Mouse (Mus musculus): ENCODE results near the gene Rassf8. TPM values are rescaled to one million over a fixed set of nuclear protein-coding genes. Genes with fewer than 3 reads are reported as not detected.

The Rassf8 gene
- polyA plus RNA-seq, 1 experiment from 2014 or later: 16.6 TPM

DNA sequence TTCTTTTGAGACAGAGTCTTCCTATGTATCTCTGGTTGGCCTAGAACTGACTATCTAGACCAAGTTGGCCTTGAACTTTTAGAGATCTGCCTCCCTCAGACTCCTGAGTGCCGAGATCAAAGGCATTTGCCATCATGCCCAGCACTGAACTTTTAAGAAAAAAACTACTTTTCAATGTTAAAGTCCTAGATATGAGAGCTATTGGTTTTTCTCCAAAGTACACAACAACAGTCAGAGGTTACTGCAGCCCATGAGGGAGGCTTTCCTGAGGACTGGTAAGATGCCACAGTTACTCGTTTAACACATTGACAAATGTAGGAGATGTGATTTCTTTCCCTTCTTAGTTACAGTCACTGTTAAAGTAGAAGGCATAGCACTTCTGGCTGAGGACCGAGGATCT lies 6.5 kb upstream of the Rassf8 start:
- H3K27me3 ChIP-seq (replicated peaks; ENCODE audit: control insufficient read depth, insufficient read depth, low read length): no peaks in the 10 kb centered on the region
- no peak overlapping the region for H3K4me2 ChIP-seq (ENCODE audit: low read depth, low read length)
- DNase-seq (ENCODE audit: low spot score) (no peak), ATAC-seq (ENCODE audit: low read depth) (no peak)
- no peak overlapping the region for H3K9ac ChIP-seq (ENCODE audit: low read depth, low read length)
- H3K36me3 ChIP-seq (ENCODE audit: control insufficient read depth, insufficient read depth, low read length): no peaks in the 10 kb centered on the region
- H3K27ac ChIP-seq (replicated peaks; ENCODE audit: low read depth, low read length): no peak overlapping the region
- peaks cover 7% of the 10 kb centered on the region for H3K4me1 ChIP-seq (ENCODE audit: control insufficient read depth, insufficient read depth, low read length)
- H3K9me3 ChIP-seq (ENCODE audit: control insufficient read depth, low read length): no peaks in the 10 kb centered on the region
- no peak overlapping the region for H3K4me3 ChIP-seq (ENCODE audit: low read depth, low read length)
- 78% methylated on average over 3 of the region's 3 CpGs for WGBS

DNA sequence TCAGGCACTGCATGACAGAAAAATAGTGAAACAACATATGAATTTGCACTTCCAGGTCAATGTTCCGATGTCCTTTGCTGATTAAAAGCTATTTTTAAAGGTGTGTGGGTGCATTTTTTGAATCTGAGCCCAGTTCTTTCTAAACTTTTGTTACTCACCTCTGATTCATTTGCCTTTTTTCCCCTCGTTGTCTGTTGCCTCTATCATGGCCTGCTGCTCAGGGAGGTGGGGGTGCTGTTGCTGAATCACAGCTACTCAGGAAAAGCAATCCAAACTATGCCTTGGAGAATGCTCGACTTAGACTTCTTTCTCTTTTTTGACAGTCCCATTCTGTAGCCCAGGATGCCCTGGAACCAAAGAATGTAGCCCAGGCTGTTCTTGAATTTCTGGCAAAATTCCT lies 1.3 kb upstream of the Rassf8 start:
- Histone ChIP-seq H3K27me3 (replicated peaks; ENCODE audit: control insufficient read depth, insufficient read depth, low read length) (no peaks in the 10 kb centered on the region), H3K9me3 (ENCODE audit: control insufficient read depth, low read length) (no peaks in the 10 kb centered on the region), H3K4me1 (ENCODE audit: control insufficient read depth, insufficient read depth, low read length) (peaks cover 16% of the 10 kb centered on the region), H3K36me3 (ENCODE audit: control insufficient read depth, insufficient read depth, low read length) (no peaks in the 10 kb centered on the region; the same call in 1 of the 2 replicates), H3K4me3 (ENCODE audit: low read depth, low read length) (no peak overlapping the region), H3K4me2 (ENCODE audit: low read depth, low read length) (no peak overlapping the region), H3K9ac (ENCODE audit: low read depth, low read length) (no peak overlapping the region), H3K27ac (replicated peaks; ENCODE audit: low read depth, low read length) (no peak overlapping the region)
- ATAC-seq (ENCODE audit: low read depth) (no peak), DNase-seq (ENCODE audit: low spot score) (no peak)
- WGBS: 47% methylated on average over 3 of the region's 3 CpGs

- ATAC-seq (ENCODE audit: low read depth): peak; percentile 1; the same call in 1 of the 2 replicates
- Histone ChIP-seq H3K36me3 (ENCODE audit: control insufficient read depth, insufficient read depth, low read length) (peaks cover 9% of the 10 kb centered on the region), H3K9ac (ENCODE audit: low read depth, low read length) (peak overlapping the region; percentile 88), H3K9me3 (ENCODE audit: control insufficient read depth, low read length) (no peaks in the 10 kb centered on the region), H3K27ac (replicated peaks; ENCODE audit: low read depth, low read length) (peak overlapping the region; percentile 86), H3K4me1 (ENCODE audit: control insufficient read depth, insufficient read depth, low read length) (peaks cover 16% of the 10 kb centered on the region), H3K4me3 (ENCODE audit: low read depth, low read length) (peak overlapping the region; percentile 79), H3K4me2 (ENCODE audit: low read depth, low read length) (peak overlapping the region; percentile 67), H3K27me3 (replicated peaks; ENCODE audit: control insufficient read depth, insufficient read depth, low read length) (no peaks in the 10 kb centered on the region)
- under 1% methylated on average over 32 of the region's 55 CpGs for WGBS
- DNase-seq (ENCODE audit: low spot score): peak; percentile 48
These were observed 548 bp downstream of the Rassf8 start for GRCm38 (mm10) chr6:145746921-145747670.

GRCm38 (mm10) chr6:145747671-145748640 lies 1.4 kb downstream of the Rassf8 start:
- Histone ChIP-seq H3K9ac (ENCODE audit: low read depth, low read length) (peak overlapping the region; percentile 88), H3K4me1 (ENCODE audit: control insufficient read depth, insufficient read depth, low read length) (peaks cover 16% of the 10 kb centered on the region), H3K4me3 (ENCODE audit: low read depth, low read length) (peak overlapping the region; percentile 79), H3K27me3 (replicated peaks; ENCODE audit: control insufficient read depth, insufficient read depth, low read length) (no peaks in the 10 kb centered on the region), H3K36me3 (ENCODE audit: control insufficient read depth, insufficient read depth, low read length) (peaks cover 13% of the 10 kb centered on the region), H3K9me3 (ENCODE audit: control insufficient read depth, low read length) (no peaks in the 10 kb centered on the region), H3K27ac (replicated peaks; ENCODE audit: low read depth, low read length) (peak overlapping the region; percentile 86), H3K4me2 (ENCODE audit: low read depth, low read length) (peak overlapping the region; percentile 67)
- 8% methylated on average over 16 of the region's 16 CpGs for WGBS
- DNase-seq (ENCODE audit: low spot score) (no peak), ATAC-seq (ENCODE audit: low read depth) (no peak)

- Histone ChIP-seq H3K9me3 (ENCODE audit: control insufficient read depth, low read length) (no peaks in the 10 kb centered on the region), H3K27ac (replicated peaks; ENCODE audit: low read depth, low read length) (no peak overlapping the region), H3K4me2 (ENCODE audit: low read depth, low read length) (no peak overlapping the region), H3K4me3 (ENCODE audit: low read depth, low read length) (no peak overlapping the region), H3K4me1 (ENCODE audit: control insufficient read depth, insufficient read depth, low read length) (peaks cover 23% of the 10 kb centered on the region), H3K9ac (ENCODE audit: low read depth, low read length) (no peak overlapping the region), H3K27me3 (replicated peaks; ENCODE audit: control insufficient read depth, insufficient read depth, low read length) (no peaks in the 10 kb centered on the region), H3K36me3 (ENCODE audit: control insufficient read depth, insufficient read depth, low read length) (peaks cover 13% of the 10 kb centered on the region)
- DNase-seq (ENCODE audit: low spot score) (no peak), ATAC-seq (ENCODE audit: low read depth) (no peak)
- 73% methylated on average over 3 of the region's 3 CpGs for WGBS
These were observed 3.8 kb downstream of the Rassf8 start for GRCm38 (mm10) chr6:145750394-145750793.

- no peaks in the 10 kb centered on the region for H3K9me3 ChIP-seq (ENCODE audit: control insufficient read depth, low read length)
- no peak overlapping the region for H3K4me3 ChIP-seq (ENCODE audit: low read depth, low read length)
- ATAC-seq (ENCODE audit: low read depth): no peak
- H3K27ac ChIP-seq (replicated peaks; ENCODE audit: low read depth, low read length): no peak overlapping the region
- DNase-seq (ENCODE audit: low spot score): no peak
- H3K4me1 ChIP-seq (ENCODE audit: control insufficient read depth, insufficient read depth, low read length): peaks cover 21% of the 10 kb centered on the region
- peaks cover 16% of the 10 kb centered on the region for H3K36me3 ChIP-seq (ENCODE audit: control insufficient read depth, insufficient read depth, low read length)
- 86% methylated on average over 6 of the region's 6 CpGs for WGBS
- H3K27me3 ChIP-seq (replicated peaks; ENCODE audit: control insufficient read depth, insufficient read depth, low read length): no peaks in the 10 kb centered on the region
- no peak overlapping the region for H3K4me2 ChIP-seq (ENCODE audit: low read depth, low read length)
- H3K9ac ChIP-seq (ENCODE audit: low read depth, low read length): no peak overlapping the region; the same call in 1 of the 2 replicates
These were observed 6.7 kb downstream of the Rassf8 start for GRCm38 (mm10) chr6:145753296-145753695.

DNA sequence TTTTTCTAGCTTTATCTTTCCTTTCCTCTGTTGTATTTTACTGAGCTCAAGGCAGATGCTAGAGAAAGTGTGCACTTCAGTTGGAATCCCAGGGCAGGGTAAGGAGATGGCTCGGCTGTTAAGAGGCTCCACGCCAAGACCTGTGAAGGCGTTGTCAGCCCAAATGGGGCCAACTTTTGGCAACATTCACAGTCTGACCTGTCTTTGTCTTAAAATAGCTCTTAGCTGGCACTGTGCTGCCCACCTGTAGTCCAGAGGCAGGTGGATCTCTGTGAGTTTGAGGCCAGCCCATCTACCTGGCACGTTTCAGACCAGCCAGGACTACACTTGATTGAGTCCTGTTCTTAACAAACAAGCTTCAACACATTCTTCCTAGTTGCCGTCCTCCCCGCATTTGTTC lies 7.9 kb downstream of the Rassf8 start:
- H3K36me3 ChIP-seq (ENCODE audit: control insufficient read depth, insufficient read depth, low read length): peaks cover 17% of the 10 kb centered on the region
- no peak overlapping the region for H3K27ac ChIP-seq (replicated peaks; ENCODE audit: low read depth, low read length)
- H3K27me3 ChIP-seq (replicated peaks; ENCODE audit: control insufficient read depth, insufficient read depth, low read length): no peaks in the 10 kb centered on the region
- H3K9ac ChIP-seq (ENCODE audit: low read depth, low read length): no peak overlapping the region
- no peaks in the 10 kb centered on the region for H3K9me3 ChIP-seq (ENCODE audit: control insufficient read depth, low read length)
- ATAC-seq (ENCODE audit: low read depth) (no peak), DNase-seq (ENCODE audit: low spot score) (no peak)
- H3K4me1 ChIP-seq (ENCODE audit: control insufficient read depth, insufficient read depth, low read length): peaks cover 10% of the 10 kb centered on the region
- no peak overlapping the region for H3K4me3 ChIP-seq (ENCODE audit: low read depth, low read length)
- WGBS: 88% methylated on average over 6 of the region's 6 CpGs
- no peak overlapping the region for H3K4me2 ChIP-seq (ENCODE audit: low read depth, low read length)

DNA sequence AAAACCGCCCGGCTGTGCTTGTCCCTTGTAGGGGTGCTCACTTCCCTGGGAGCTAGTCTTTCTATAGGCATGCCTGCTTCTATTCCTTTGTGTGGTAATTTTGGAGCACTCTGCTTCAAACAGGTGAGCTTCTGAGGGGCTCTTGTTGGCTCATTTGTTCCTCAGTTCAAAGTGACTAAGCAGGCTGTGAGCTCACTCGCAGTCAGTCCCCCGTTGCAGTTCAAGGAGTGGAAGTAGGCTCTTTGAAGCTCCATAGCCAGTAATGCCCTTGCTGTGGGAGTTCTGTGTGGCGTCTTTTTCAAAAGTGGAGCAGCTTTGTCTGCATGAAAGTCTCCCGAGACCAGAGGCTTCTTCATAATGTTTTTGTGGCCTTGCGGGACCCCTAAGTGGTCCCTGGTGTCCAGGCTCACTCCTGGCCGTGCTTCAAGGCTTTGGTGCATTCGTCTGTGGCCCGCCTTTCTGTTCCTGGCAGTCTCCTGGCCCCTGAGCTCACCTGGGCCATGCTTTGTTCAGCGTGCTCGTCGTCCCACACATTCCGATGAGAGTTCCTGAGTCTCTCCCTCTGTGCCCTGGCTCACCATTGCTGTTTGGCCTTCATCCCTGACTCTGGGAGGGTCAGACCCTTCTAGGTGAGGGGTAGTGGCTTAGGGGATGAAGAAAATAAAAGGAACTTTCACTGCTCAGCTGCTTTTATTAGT lies 9.5 kb downstream of the Rassf8 start:
- no peak for ATAC-seq (ENCODE audit: low read depth)
- peaks cover 8% of the 10 kb centered on the region for H3K4me1 ChIP-seq (ENCODE audit: control insufficient read depth, insufficient read depth, low read length)
- no peak overlapping the region for H3K4me2 ChIP-seq (ENCODE audit: low read depth, low read length)
- H3K27ac ChIP-seq (replicated peaks; ENCODE audit: low read depth, low read length): no peak overlapping the region
- WGBS: 74% methylated on average over 14 of the region's 14 CpGs
- H3K9me3 ChIP-seq (ENCODE audit: control insufficient read depth, low read length): no peaks in the 10 kb centered on the region
- peaks cover 11% of the 10 kb centered on the region; the same call in 1 of the 2 replicates for H3K36me3 ChIP-seq (ENCODE audit: control insufficient read depth, insufficient read depth, low read length)
- no peaks in the 10 kb centered on the region for H3K27me3 ChIP-seq (replicated peaks; ENCODE audit: control insufficient read depth, insufficient read depth, low read length)
- no peak overlapping the region for H3K4me3 ChIP-seq (ENCODE audit: low read depth, low read length)
- H3K9ac ChIP-seq (ENCODE audit: low read depth, low read length): no peak overlapping the region
- no peak for DNase-seq (ENCODE audit: low spot score)

Data from embryonic facial prominence, embryonic 14.5 days (tissue).